Mouse (Mus musculus) C2C12 (cell line): Measurements from ENCODE around the gene Lmod2.

Experiments
- CEBPB ChIP-seq: IDR thresholded peaks from one replicate; pipeline ENCODE4 v1.6.1; 2011; ENCODE audit warnings: low read depth, mild to moderate bottlenecking, control low read depth, moderate library complexity
- CTCF ChIP-seq: IDR thresholded peaks from one replicate; pipeline ENCODE4 v1.5.1; 2011; ENCODE audit not compliant: control insufficient read depth, insufficient read depth, insufficient read length
- MAX ChIP-seq: IDR thresholded peaks from one replicate; pipeline ENCODE4 v1.6.1; 2011; ENCODE audit warnings: mild to moderate bottlenecking, control low read depth
- MYOD1 ChIP-seq: IDR thresholded peaks from one replicate; pipeline ENCODE4 v1.6.1; 2011; ENCODE audit warnings: low read depth; ENCODE audit not compliant: control insufficient read depth, insufficient read length
- MYOG ChIP-seq: IDR thresholded peaks from one replicate; pipeline ENCODE4 v1.6.1; 2011; ENCODE audit not compliant: control insufficient read depth, insufficient read length; ENCODE audit errors: extremely low read depth
- USF1 ChIP-seq: IDR thresholded peaks from one replicate; pipeline ENCODE4 v1.6.1; 2011; ENCODE audit warnings: low read depth, mild to moderate bottlenecking, control low read depth, moderate library complexity

DNA sequence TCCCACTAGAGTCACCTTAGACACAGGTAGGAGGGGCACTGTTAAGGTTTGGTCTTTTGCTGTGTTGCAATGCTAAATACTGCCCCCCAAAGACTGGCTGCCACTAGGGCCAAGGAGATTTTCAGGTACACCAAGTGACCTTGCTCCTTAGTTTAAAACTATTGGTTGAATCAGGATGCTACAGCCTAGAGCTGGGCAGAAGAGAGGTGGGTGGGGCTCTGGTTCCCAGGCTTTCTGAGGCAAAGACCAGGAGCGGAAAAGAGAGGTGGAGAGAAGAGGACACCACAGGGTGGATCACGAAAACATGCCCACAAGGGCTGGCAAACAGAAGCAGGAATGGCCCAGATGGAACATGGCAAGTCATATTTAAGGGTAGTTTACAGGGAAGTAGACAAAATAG is 44.6 kb downstream of the Lmod2 start:
- no peak for TF ChIP-seq MYOD1
- no peak for TF ChIP-seq CTCF
- TF ChIP-seq CEBPB: no peak
- TF ChIP-seq USF1: no peak
- no peak for TF ChIP-seq MAX
- TF ChIP-seq MYOG: no peak
